Mouse (Mus musculus) intestine, embryonic 15.5 days (tissue): ENCODE results near the gene C2cd2l. TPM values are rescaled to one million over a fixed set of nuclear protein-coding genes. Genes with fewer than 3 reads are reported as not detected.
"Not testable (repeated sequence)": the region's sequence is repeated elsewhere in the genome, so short reads cannot be mapped to it uniquely, and the experiment has no call there.

ENCODE experiments used
- ATAC-seq: fragments of 200-750 bp; cut with Nextera tagmentation; 2 replicates; pipeline ENCODE4 v1.8.0; 2017; ENCODE audit warnings: moderate TSS enrichment, moderate library complexity
- H3K27ac ChIP-seq: fragments of 300-500 bp; sonication (generic); 2 replicates; pipeline ENCODE4 v1.5.1; 2015; ENCODE audit warnings: mild to moderate bottlenecking, inconsistent platforms
- H3K27me3 ChIP-seq: fragments of 300-500 bp; sonication (generic); replicated peaks from 2 replicates; pipeline ENCODE4 v1.6.1; 2015; ENCODE audit warnings: inconsistent platforms
- H3K36me3 ChIP-seq: fragments of 300-500 bp; sonication (generic); 2 replicates; pipeline ENCODE4 v1.6.1; 2015; ENCODE audit warnings: inconsistent platforms
- H3K4me1 ChIP-seq: fragments of 300-500 bp; sonication (generic); replicated peaks from 2 replicates; pipeline ENCODE4 v1.6.1; 2015; ENCODE audit warnings: inconsistent platforms
- H3K4me2 ChIP-seq: fragments of 300-500 bp; sonication (generic); replicated peaks from 2 replicates; pipeline ENCODE4 v1.6.1; 2015; ENCODE audit warnings: mild to moderate bottlenecking, inconsistent platforms
- H3K4me3 ChIP-seq: fragments of 300-500 bp; sonication (generic); replicated peaks from 2 replicates; pipeline ENCODE4 v1.5.1; 2015; ENCODE audit warnings: inconsistent platforms
- H3K9ac ChIP-seq: fragments of 300-500 bp; sonication (generic); 2 replicates; pipeline ENCODE4 v1.6.1; 2015; ENCODE audit warnings: inconsistent platforms
- H3K9me3 ChIP-seq: fragments of 300-500 bp; sonication (generic); 2 replicates; pipeline ENCODE4 v1.6.1; 2016; ENCODE audit warnings: inconsistent platforms
- WGBS: fragments of 180-500 bp; shearing (Covaris S2); methylation state at CpG from one replicate; pipeline ENCODE4 v1.1.7; 2015; 5-methylcytosine and 5-hydroxymethylcytosine counted together
- polyA plus RNA-seq: library from polyadenylated mRNA; unstranded; fragments of >200 nt; fragmentation: Nextera tagmentation; extraction: Ambion mirVana; gene quantifications from 2 replicates; pipeline ENCODE4 v1.2.1, GENCODE M21; 2015

C2cd2l gene
- polyA plus RNA-seq = 6.8 and 10.6 TPM in 2 replicates

GRCm38 (mm10) chr9:44319887-44320798 lies at the start of gene C2cd2l:
C2cd2l (minus strand) TSS chr9:44320285.
- no peaks in the 10 kb centered on the region for H3K9me3 ChIP-seq
- peak within 1 kb of the TSS; percentile 86 for H3K4me2 ChIP-seq
- WGBS = under 1% methylated on average over 67 of the region's 67 CpGs
- H3K27ac ChIP-seq = peak within 1 kb of the TSS; percentile 55
- H3K27me3 ChIP-seq = no peaks in the 10 kb centered on the region
- H3K36me3 ChIP-seq = peaks cover 8% of the 10 kb centered on the region
- H3K4me3 ChIP-seq = peak within 1 kb of the TSS; percentile 97
- H3K9ac ChIP-seq = peak within 1 kb of the TSS; percentile 83
- ATAC-seq = peak; percentile 97
- H3K4me1 ChIP-seq = peaks cover 25% of the 10 kb centered on the region

DNA sequence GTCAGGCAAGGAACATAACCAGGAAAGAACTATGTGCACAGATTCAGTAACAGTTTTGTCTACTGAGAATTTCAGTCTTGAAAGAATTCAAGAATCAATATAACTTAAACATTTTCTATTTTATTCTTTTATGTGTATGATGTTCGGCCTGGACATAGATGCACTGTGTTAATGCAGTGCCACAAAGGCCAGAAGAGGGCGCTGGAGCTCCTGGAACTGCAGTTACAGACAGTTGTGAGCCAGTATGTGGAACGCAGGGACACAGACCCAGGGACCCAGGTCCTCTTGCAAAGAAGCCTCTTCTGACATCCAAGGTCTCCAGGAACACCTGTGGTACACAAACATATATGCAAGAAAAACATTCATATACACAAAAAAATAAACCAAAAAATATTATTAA lies 44.4 kb upstream of the C2cd2l start:
- no peak overlapping the region for H3K27ac ChIP-seq
- no peaks in the 10 kb centered on the region for H3K27me3 ChIP-seq
- H3K4me2 ChIP-seq = no peak overlapping the region
- ATAC-seq = no peak
- H3K4me3 ChIP-seq = no peak overlapping the region
- peaks cover 8% of the 10 kb centered on the region for H3K4me1 ChIP-seq
- no peaks in the 10 kb centered on the region for H3K36me3 ChIP-seq
- H3K9me3 ChIP-seq = no peaks in the 10 kb centered on the region
- H3K9ac ChIP-seq = no peak overlapping the region
- 68% methylated on average over 3 of the region's 3 CpGs for WGBS

- peak overlapping the region; percentile 75 for H3K27ac ChIP-seq
- peak overlapping the region; percentile 81 for H3K4me3 ChIP-seq
- H3K36me3 ChIP-seq, H3K4me1 ChIP-seq, H3K27me3 ChIP-seq, H3K9ac ChIP-seq, H3K9me3 ChIP-seq: not testable (repeated sequence)
- ATAC-seq = peak; percentile 29
- 44% methylated on average over 4 of the region's 4 CpGs for WGBS
- peak overlapping the region; percentile 63 for H3K4me2 ChIP-seq
Measured at GRCm38 (mm10) chr9:44361931-44362330, 41.8 kb upstream of the C2cd2l start.

- peak; percentile 95 for ATAC-seq
- Histone ChIP-seq H3K4me2 (peak within 1 kb of the TSS; percentile 63), H3K9me3 (no peaks in the 10 kb centered on the region), H3K27me3 (no peaks in the 10 kb centered on the region), H3K9ac (peak within 1 kb of the TSS; percentile 73), H3K27ac (peak within 1 kb of the TSS; percentile 75), H3K4me1 (peaks cover 8% of the 10 kb centered on the region), H3K4me3 (peak within 1 kb of the TSS; percentile 81), H3K36me3 (peaks cover 11% of the 10 kb centered on the region)
- under 1% methylated on average over 44 of the region's 44 CpGs for WGBS
Measured at GRCm38 (mm10) chr9:44361190-44361917, 41.3 kb upstream of the C2cd2l start, which contains the start of gene Vps11. Vps11 (minus strand) TSS chr9:44361670.

DNA sequence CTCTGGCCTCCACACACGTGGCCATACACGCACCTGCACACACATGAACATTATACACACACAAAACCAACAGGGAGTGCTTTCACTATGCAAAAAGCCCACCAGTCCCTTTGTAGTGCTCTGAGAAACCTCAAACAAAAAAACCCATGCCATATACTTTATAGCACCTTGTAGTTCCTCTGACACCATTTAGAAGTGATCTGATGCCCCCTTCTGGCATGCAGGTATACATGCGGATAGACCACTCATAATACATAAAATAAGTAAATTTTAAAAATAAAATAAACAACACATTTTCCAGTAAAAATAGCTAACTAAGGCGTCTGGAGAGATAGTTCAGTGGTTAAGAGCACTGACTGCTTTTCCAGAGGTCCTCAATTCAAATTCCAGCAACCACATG lies 37.1 kb upstream of the C2cd2l start:
- no peak overlapping the region for H3K4me2 ChIP-seq
- peaks cover 8% of the 10 kb centered on the region for H3K4me1 ChIP-seq
- H3K36me3 ChIP-seq = peaks cover 45% of the 10 kb centered on the region
- H3K9me3 ChIP-seq = no peaks in the 10 kb centered on the region
- H3K27me3 ChIP-seq = no peaks in the 10 kb centered on the region
- ATAC-seq = no peak
- WGBS = 73% methylated on average over 4 of the region's 4 CpGs
- H3K9ac ChIP-seq = no peak overlapping the region
- H3K4me3 ChIP-seq = no peak overlapping the region
- no peak overlapping the region for H3K27ac ChIP-seq

DNA sequence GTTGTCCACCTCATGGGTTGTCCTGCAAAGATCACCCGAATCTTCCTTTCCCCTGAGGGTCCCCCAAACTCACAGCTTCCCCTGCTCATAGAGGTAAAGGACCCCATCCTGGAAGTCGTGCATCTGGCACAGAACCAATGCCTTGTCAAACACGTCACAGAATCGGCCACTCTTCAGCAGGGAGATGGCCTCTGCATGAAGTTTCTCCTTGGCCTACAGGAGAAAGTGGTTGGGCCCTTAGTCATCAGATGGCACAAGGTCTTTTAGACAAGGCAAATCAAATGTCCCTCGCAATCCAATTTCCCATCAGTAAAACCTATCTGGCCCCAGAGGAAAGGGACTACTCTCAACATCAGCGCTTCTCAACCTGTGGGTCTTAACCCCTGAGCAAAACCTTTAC lies 33.1 kb upstream of the C2cd2l start:
- no peak for ATAC-seq
- H3K27ac ChIP-seq = no peak overlapping the region
- H3K36me3 ChIP-seq = peaks cover 70% of the 10 kb centered on the region
- no peak overlapping the region for H3K9ac ChIP-seq
- no peak overlapping the region for H3K4me2 ChIP-seq
- no peak overlapping the region for H3K4me3 ChIP-seq
- no peaks in the 10 kb centered on the region for H3K27me3 ChIP-seq
- H3K4me1 ChIP-seq = no peaks in the 10 kb centered on the region
- 90% methylated on average over 6 of the region's 6 CpGs for WGBS
- no peaks in the 10 kb centered on the region for H3K9me3 ChIP-seq

GRCm38 (mm10) chr9:44352337-44352736 lies 32.3 kb upstream of the C2cd2l start:
- Histone ChIP-seq H3K4me1 (no peaks in the 10 kb centered on the region), H3K27ac (no peak overlapping the region), H3K36me3 (peaks cover 72% of the 10 kb centered on the region), H3K4me3 (no peak overlapping the region), H3K27me3 (no peaks in the 10 kb centered on the region), H3K9me3 (no peaks in the 10 kb centered on the region), H3K9ac (no peak overlapping the region), H3K4me2 (no peak overlapping the region)
- WGBS = 87% methylated on average over 10 of the region's 10 CpGs
- ATAC-seq = no peak

DNA sequence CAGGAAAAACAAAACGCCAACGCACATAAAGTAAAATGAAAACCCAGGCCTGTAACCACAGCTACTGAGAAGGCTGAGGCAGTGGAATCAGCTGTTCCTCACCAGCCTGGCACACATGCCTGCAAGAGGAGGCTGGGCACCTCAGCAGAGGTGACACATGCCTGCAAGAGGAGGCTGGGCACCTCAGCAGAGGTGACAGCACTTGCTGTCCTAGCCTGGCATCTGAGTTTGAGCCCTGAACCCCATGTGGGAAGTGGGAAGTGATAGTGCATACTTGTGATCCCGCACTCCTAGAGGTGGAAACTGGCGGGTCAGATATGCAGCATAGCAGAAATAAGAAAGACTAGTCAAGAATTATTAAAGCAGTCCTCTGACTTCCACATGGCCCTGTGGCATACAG lies 31.3 kb upstream of the C2cd2l start:
- no peak for ATAC-seq
- Histone ChIP-seq H3K9me3 (no peaks in the 10 kb centered on the region), H3K4me2 (no peak overlapping the region), H3K27me3 (no peaks in the 10 kb centered on the region), H3K9ac (no peak overlapping the region), H3K4me3 (no peak overlapping the region), H3K36me3 (peaks cover 72% of the 10 kb centered on the region), H3K27ac (no peak overlapping the region), H3K4me1 (no peaks in the 10 kb centered on the region)
- 96% methylated on average over 4 of the region's 4 CpGs for WGBS

GRCm38 (mm10) chr9:44348546-44348945 lies 28.5 kb upstream of the C2cd2l start:
- H3K9ac ChIP-seq = no peak overlapping the region
- H3K4me1 ChIP-seq = no peaks in the 10 kb centered on the region
- 97% methylated on average over 4 of the region's 4 CpGs for WGBS
- no peaks in the 10 kb centered on the region for H3K9me3 ChIP-seq
- H3K27me3 ChIP-seq = no peaks in the 10 kb centered on the region
- H3K4me3 ChIP-seq = no peak overlapping the region
- no peak overlapping the region for H3K4me2 ChIP-seq
- no peak for ATAC-seq
- H3K27ac ChIP-seq = no peak overlapping the region
- peaks cover 52% of the 10 kb centered on the region for H3K36me3 ChIP-seq

- Histone ChIP-seq H3K36me3 (peaks cover 43% of the 10 kb centered on the region), H3K27ac (no peak overlapping the region), H3K4me3 (no peak overlapping the region), H3K4me2 (no peak overlapping the region), H3K9me3 (no peaks in the 10 kb centered on the region), H3K9ac (no peak overlapping the region), H3K27me3 (no peaks in the 10 kb centered on the region), H3K4me1 (peaks cover 7% of the 10 kb centered on the region)
- WGBS = 82% methylated on average over 4 of the region's 4 CpGs
- no peak for ATAC-seq
Measured at GRCm38 (mm10) chr9:44347621-44348020, 27.5 kb upstream of the C2cd2l start.

DNA sequence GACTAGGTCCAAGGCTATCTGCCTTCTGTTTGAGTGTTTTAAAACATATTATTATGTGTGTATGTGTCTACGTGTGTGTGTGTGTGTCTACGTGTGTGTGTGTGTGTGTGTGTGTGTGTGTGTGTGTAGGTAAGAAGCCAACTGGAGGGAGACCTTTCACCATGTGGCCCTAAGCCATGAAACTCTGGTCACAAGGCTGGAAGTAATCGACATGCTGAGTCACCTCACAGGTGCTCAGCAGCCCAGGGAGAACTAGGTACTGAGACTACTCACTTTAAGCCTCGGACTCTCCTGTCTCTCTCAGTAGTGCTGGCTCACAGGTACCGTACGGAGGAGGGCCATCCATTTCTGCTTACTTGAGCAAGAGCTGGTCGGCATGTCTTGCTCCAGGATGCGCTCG lies 27.1 kb upstream of the C2cd2l start:
- 87% methylated on average over 9 of the region's 9 CpGs for WGBS
- H3K27me3 ChIP-seq = no peaks in the 10 kb centered on the region
- peaks cover 11% of the 10 kb centered on the region for H3K4me1 ChIP-seq
- no peaks in the 10 kb centered on the region for H3K9me3 ChIP-seq
- no peak for ATAC-seq
- no peak overlapping the region for H3K27ac ChIP-seq
- peaks cover 38% of the 10 kb centered on the region for H3K36me3 ChIP-seq
- H3K9ac ChIP-seq = no peak overlapping the region
- H3K4me3 ChIP-seq = no peak overlapping the region
- no peak overlapping the region for H3K4me2 ChIP-seq

DNA sequence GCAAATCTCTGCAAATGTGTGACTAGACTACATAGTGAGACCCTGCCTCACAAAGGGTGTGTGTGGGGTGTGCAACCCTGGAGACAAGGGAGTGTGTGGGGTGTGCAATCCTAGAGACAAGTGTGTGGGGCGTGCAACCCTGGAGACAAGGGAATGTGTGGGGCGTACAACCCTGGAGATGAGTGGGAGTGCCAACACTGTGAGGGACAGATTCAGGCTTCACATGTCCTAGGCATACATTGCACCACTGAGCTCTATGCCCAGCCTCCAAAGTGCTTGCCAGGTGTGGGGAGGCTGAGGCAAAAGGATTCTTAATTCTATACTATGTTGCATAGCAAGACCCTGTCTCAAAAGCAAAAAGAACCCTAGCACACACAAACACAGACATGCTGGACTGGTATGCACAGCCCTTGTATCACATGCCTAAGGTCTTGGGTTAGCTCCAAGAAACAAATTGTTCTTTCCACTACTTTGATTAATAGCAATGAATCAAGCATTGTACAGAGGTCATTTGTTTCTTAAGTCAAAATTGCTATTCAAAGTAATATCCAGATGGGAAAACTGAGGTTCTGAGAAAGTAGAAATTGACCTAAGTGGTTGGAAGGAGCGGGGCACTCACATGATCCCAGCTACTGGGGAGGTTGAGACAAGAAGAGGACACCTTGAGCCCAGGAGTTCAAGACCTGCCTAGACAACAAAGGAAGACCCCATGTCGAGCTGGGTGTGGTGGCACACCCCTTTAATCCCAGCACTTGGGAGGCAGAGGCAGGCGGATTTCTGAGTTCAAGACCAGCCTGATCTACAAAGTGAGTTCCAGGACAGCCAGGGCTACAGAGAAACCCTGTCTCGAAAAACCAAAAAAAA lies 25.7 kb upstream of the C2cd2l start:
- peaks cover 13% of the 10 kb centered on the region for H3K4me1 ChIP-seq
- no peak overlapping the region for H3K4me3 ChIP-seq
- H3K27ac ChIP-seq = no peak overlapping the region
- H3K9ac ChIP-seq = no peak overlapping the region
- H3K4me2 ChIP-seq = no peak overlapping the region
- WGBS = 83% methylated on average over 6 of the region's 6 CpGs
- H3K27me3 ChIP-seq = no peaks in the 10 kb centered on the region
- no peak for ATAC-seq
- H3K36me3 ChIP-seq = peaks cover 30% of the 10 kb centered on the region
- no peaks in the 10 kb centered on the region for H3K9me3 ChIP-seq
